Mouse (Mus musculus): ENCODE results near the gene Usp48. TPM values are rescaled to one million over a fixed set of nuclear protein-coding genes. Genes with fewer than 3 reads are reported as not detected.

Usp48 gene
- polyA plus RNA-seq, 1 experiment = 109 TPM

DNA sequence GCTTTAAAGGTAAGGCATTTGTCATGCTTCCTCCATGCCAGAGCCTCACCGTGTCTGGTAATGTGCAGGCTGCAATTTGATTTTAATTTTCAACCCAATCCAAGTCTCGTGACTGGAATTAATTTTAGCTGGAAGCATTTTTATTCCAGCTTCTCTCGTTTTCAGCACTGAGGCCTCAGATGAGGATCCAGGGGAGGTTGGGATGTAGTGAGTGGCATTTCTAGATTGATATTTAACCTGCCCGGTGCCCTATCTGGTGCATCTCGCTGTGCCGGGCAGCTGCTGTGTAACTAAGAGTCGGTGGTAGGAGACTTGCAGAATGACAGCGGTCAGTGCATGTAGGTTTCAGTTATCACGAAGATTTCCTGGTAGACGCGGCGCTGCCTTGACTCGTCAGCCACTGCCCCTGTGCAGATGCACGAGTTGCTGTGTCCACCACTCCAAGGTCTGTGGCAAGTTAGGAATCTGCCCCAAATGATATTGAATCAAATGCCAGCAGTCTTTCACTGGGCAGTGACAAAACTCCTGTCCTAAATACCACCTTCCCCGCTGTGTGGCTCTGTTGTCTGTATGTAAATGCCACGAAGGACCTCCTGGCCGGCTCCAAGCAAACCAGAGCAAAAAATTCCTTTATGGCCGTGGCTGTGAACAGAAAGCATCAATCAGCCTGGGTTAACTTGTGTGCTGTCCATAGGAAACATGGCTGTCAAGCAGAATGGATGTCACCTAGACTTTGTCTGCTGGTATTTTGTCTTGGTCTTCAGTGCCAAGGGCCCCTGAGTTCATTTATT, 61.9 kb downstream of the Usp48 start:
- Histone ChIP-seq H3K4me1 (replicated peaks; ENCODE audit: control insufficient read depth, insufficient read depth, low read length) (no peaks in the 10 kb centered on the region), H3K4me3 (ENCODE audit: control insufficient read depth, insufficient read depth, low read length) (no peak overlapping the region), H3K27ac (ENCODE audit: control insufficient read depth, insufficient read depth, low read length) (no peak overlapping the region), H3K27me3 (ENCODE audit: control insufficient read depth, insufficient read depth, low read length) (no peaks in the 10 kb centered on the region), H3K36me3 (ENCODE audit: control insufficient read depth, insufficient read depth, low read length) (peaks cover 62% of the 10 kb centered on the region)
- 93% methylated on average over 18 of the region's 18 CpGs for WGBS
- DNase-seq = no peak
- no peak for TF ChIP-seq CTCF (IDR thresholded peaks at IDR 0.05; ENCODE audit: borderline replicate concordance, control insufficient read depth, extremely low read depth, insufficient read depth, low read length, poor library complexity)
- TF ChIP-seq POLR2A (IDR thresholded peaks at IDR 0.05; ENCODE audit: control insufficient read depth, extremely low read depth, insufficient read depth, low read length, poor library complexity) = no peak

DNA sequence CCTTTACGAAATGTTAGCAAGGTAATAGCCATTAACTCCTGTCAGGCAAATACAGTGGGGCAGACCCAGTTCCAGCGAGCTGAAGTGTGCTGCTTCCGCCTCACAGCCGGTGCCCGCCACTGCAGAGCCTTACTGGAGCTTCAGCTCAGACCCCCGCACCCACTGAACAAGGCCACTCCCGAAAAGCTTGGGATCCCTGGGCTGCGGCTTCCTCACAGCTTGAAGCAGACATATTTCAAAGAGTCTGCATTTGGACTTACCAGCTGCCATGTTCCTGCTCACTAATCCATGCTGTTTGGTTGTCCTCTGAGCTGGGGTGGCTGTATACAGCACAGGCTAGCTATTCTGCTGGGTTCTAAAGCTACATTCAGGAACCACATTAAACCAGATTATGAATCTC, 64.1 kb downstream of the Usp48 start:
- Histone ChIP-seq H3K27me3 (ENCODE audit: control insufficient read depth, insufficient read depth, low read length) (no peaks in the 10 kb centered on the region), H3K4me3 (ENCODE audit: control insufficient read depth, insufficient read depth, low read length) (no peak overlapping the region), H3K36me3 (ENCODE audit: control insufficient read depth, insufficient read depth, low read length) (peaks cover 40% of the 10 kb centered on the region), H3K4me1 (replicated peaks; ENCODE audit: control insufficient read depth, insufficient read depth, low read length) (no peaks in the 10 kb centered on the region), H3K27ac (ENCODE audit: control insufficient read depth, insufficient read depth, low read length) (no peak overlapping the region)
- no peak for DNase-seq
- 97% methylated on average over 8 of the region's 8 CpGs for WGBS
- TF ChIP-seq CTCF (IDR thresholded peaks at IDR 0.05; ENCODE audit: borderline replicate concordance, control insufficient read depth, extremely low read depth, insufficient read depth, low read length, poor library complexity) (no peak), POLR2A (IDR thresholded peaks at IDR 0.05; ENCODE audit: control insufficient read depth, extremely low read depth, insufficient read depth, low read length, poor library complexity) (no peak)

- TF ChIP-seq CTCF (IDR thresholded peaks at IDR 0.05; ENCODE audit: borderline replicate concordance, control insufficient read depth, extremely low read depth, insufficient read depth, low read length, poor library complexity) (no peak), POLR2A (IDR thresholded peaks at IDR 0.05; ENCODE audit: control insufficient read depth, extremely low read depth, insufficient read depth, low read length, poor library complexity) (no peak)
- Histone ChIP-seq H3K27ac (ENCODE audit: control insufficient read depth, insufficient read depth, low read length) (no peak overlapping the region), H3K4me3 (ENCODE audit: control insufficient read depth, insufficient read depth, low read length) (no peak overlapping the region), H3K27me3 (ENCODE audit: control insufficient read depth, insufficient read depth, low read length) (no peaks in the 10 kb centered on the region; the same call in 1 of the 2 replicates), H3K4me1 (replicated peaks; ENCODE audit: control insufficient read depth, insufficient read depth, low read length) (peaks cover 2% of the 10 kb centered on the region; the same call in 1 of the 2 replicates), H3K36me3 (ENCODE audit: control insufficient read depth, insufficient read depth, low read length) (peaks cover 28% of the 10 kb centered on the region)
- DNase-seq = no peak
- WGBS = 96% methylated on average over 4 of the region's 4 CpGs
Measured at GRCm38 (mm10) chr4:137659541-137659940, 66.0 kb downstream of the Usp48 start.

DNA sequence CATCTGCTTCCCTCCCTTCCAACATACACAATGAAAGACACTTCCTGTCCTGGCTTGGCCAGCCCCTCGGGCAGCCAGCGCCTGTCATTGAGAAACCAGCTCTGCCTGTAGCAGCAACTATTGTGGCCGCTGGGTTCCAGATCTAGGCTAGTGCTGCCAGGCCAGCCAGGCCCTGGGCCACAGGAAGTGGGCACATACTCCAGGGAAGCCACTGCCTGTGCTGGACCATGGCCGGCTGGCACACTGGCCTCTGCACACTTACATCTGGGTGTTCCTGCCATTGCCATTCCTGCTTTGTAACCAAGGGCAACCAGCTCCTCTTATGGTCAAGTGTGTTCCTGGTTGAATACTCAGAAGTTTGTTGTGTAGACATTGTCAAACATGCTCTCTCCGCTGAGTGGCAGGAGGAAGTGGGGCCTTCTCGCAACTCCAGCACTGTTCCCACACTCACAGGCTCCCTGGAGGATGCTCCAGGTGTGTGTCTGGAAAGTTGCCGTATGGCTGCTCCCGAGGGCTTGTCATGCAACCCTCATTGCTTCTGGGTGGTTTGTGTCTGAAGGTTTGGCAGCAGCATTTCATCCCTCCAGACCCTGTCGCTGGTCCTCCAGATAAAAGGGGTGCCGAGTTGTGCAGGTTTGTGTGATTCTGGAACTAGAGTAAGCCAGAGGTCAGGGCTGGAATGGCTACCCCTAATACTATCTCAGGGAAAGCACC, 67.0 kb downstream of the Usp48 start:
- H3K27ac ChIP-seq (ENCODE audit: control insufficient read depth, insufficient read depth, low read length) = no peak overlapping the region
- no peak overlapping the region for H3K4me3 ChIP-seq (ENCODE audit: control insufficient read depth, insufficient read depth, low read length)
- H3K27me3 ChIP-seq (ENCODE audit: control insufficient read depth, insufficient read depth, low read length) = no peaks in the 10 kb centered on the region; the same call in 1 of the 2 replicates
- 81% methylated on average over 10 of the region's 10 CpGs for WGBS
- no peak for TF ChIP-seq CTCF (IDR thresholded peaks at IDR 0.05; ENCODE audit: borderline replicate concordance, control insufficient read depth, extremely low read depth, insufficient read depth, low read length, poor library complexity)
- TF ChIP-seq POLR2A (IDR thresholded peaks at IDR 0.05; ENCODE audit: control insufficient read depth, extremely low read depth, insufficient read depth, low read length, poor library complexity) = no peak
- DNase-seq = no peak
- H3K4me1 ChIP-seq (replicated peaks; ENCODE audit: control insufficient read depth, insufficient read depth, low read length) = peaks cover 3% of the 10 kb centered on the region; the same call in 1 of the 2 replicates
- peaks cover 18% of the 10 kb centered on the region for H3K36me3 ChIP-seq (ENCODE audit: control insufficient read depth, insufficient read depth, low read length)

DNA sequence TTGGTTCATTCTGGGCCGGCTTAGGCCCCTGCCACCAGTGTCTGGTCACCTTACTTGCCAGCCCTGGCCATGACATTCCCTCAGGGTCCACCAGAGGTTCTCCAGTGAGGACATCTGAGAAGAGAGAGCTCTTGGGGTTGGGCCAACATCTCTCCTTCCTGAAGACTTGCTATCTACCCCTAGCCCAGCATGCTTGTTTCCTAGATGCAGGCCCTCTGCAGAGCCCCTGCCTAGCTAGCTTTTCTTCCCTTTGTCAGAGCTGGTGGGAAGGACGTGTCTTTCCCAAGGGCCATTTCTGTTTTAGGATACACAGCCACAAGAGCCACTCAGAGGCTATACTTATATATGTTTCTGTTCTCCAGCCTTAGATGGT, 67.5 kb downstream of the Usp48 start:
- TF ChIP-seq CTCF (IDR thresholded peaks at IDR 0.05; ENCODE audit: borderline replicate concordance, control insufficient read depth, extremely low read depth, insufficient read depth, low read length, poor library complexity) (no peak), POLR2A (IDR thresholded peaks at IDR 0.05; ENCODE audit: control insufficient read depth, extremely low read depth, insufficient read depth, low read length, poor library complexity) (no peak)
- peaks cover 3% of the 10 kb centered on the region; the same call in 1 of the 2 replicates for H3K4me1 ChIP-seq (replicated peaks; ENCODE audit: control insufficient read depth, insufficient read depth, low read length)
- no peak for DNase-seq
- no peak overlapping the region for H3K27ac ChIP-seq (ENCODE audit: control insufficient read depth, insufficient read depth, low read length)
- peaks cover 13% of the 10 kb centered on the region for H3K36me3 ChIP-seq (ENCODE audit: control insufficient read depth, insufficient read depth, low read length)
- no peak overlapping the region for H3K4me3 ChIP-seq (ENCODE audit: control insufficient read depth, insufficient read depth, low read length)
- H3K27me3 ChIP-seq (ENCODE audit: control insufficient read depth, insufficient read depth, low read length) = no peaks in the 10 kb centered on the region; the same call in 1 of the 2 replicates
- 85% methylated on average over 2 of the region's 2 CpGs for WGBS

DNA sequence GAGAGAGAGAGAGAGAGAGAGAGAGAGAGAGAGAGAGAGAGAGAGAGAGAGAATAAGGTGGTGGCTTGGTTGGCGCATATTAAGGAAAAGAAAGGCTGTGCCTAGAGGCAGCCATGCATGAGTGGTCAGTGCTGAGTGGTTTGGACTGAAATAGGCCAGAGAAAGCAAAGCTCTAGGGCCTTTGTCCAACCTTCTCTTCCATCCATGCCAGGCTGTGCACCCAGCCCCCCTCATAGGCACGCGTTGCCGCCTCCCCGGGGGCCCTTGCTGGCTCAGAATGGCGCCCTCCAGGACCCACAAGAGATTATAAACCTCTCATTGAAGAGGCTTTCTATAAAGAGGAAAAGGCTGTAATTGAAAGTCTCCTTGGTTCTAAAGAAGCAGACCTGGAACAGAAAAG, 68.0 kb downstream of the Usp48 start:
- no peak for DNase-seq
- Histone ChIP-seq H3K4me1 (replicated peaks; ENCODE audit: control insufficient read depth, insufficient read depth, low read length) (peaks cover 3% of the 10 kb centered on the region; the same call in 1 of the 2 replicates), H3K36me3 (ENCODE audit: control insufficient read depth, insufficient read depth, low read length) (peaks cover 8% of the 10 kb centered on the region), H3K4me3 (ENCODE audit: control insufficient read depth, insufficient read depth, low read length) (no peak overlapping the region), H3K27ac (ENCODE audit: control insufficient read depth, insufficient read depth, low read length) (no peak overlapping the region), H3K27me3 (ENCODE audit: control insufficient read depth, insufficient read depth, low read length) (no peaks in the 10 kb centered on the region; the same call in 1 of the 2 replicates)
- TF ChIP-seq POLR2A (IDR thresholded peaks at IDR 0.05; ENCODE audit: control insufficient read depth, extremely low read depth, insufficient read depth, low read length, poor library complexity) (no peak), CTCF (IDR thresholded peaks at IDR 0.05; ENCODE audit: borderline replicate concordance, control insufficient read depth, extremely low read depth, insufficient read depth, low read length, poor library complexity) (no peak)
- WGBS = 93% methylated on average over 6 of the region's 6 CpGs
